Mouse (Mus musculus) brain, embryonic 14.5 days (tissue): ENCODE data around the gene Cmbl.

Experiments
- CTCF ChIP-seq: fragments of 200-500 bp; IDR thresholded peaks from 2 replicates; pipeline ENCODE4 v1.5.1; 2012; ENCODE audit warnings: inconsistent platforms, mild to moderate bottlenecking, moderate library complexity, borderline replicate concordance; ENCODE audit not compliant: insufficient read depth, insufficient read length; ENCODE audit errors: extremely low read depth
- POLR2A ChIP-seq: fragments of 200-500 bp; IDR thresholded peaks from 2 replicates; pipeline ENCODE4 v1.6.1; 2012; ENCODE audit warnings: mild to moderate bottlenecking, inconsistent platforms, borderline replicate concordance; ENCODE audit not compliant: poor library complexity, insufficient read depth, insufficient read length, severe bottlenecking; ENCODE audit errors: extremely low read depth

- TF ChIP-seq CTCF (no peak), POLR2A (no peak)
These were observed 23.9 kb downstream of the Cmbl start for GRCm38 (mm10) chr15:31588989-31589640.
